Mouse (Mus musculus): ENCODE data around the gene Lipk.
A peak's percentile ranks its signal among the peaks of the same experiment; 100 is the strongest.

The Lipk gene

DNA sequence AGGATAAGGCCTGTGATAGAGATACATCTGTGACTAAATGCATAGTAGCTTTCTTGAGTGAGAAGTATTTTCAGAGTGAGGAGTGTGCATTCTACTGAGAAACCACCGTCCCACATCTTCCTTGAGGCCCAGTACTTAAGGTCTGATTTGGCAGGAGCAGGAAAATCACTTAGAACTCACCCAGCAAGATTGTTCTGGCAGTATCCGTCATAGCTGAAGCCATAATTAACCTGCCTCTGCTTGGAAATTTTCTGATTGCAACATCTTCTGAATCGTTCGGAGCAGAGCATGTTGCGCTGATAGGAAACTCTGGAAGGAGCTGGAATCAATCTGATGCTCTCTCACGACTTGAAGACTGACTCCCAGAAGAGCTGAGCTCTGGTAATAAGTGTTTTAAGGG is at the start of gene Lipk:
Gene Lipk (plus strand): TSS at position 289 of the 400 bp plus-strand sequence.
- DNase-seq (ENCODE audit: low spot score): no peak

GRCm38 (mm10) chr19:33960887-33961286 is 47.2 kb upstream of the Lipk start, which contains the start of gene Lipf:
Gene Lipf, plus strand, starts transcription at chr19:33961187.
- DNase-seq (ENCODE audit: low spot score): no peak

DNA sequence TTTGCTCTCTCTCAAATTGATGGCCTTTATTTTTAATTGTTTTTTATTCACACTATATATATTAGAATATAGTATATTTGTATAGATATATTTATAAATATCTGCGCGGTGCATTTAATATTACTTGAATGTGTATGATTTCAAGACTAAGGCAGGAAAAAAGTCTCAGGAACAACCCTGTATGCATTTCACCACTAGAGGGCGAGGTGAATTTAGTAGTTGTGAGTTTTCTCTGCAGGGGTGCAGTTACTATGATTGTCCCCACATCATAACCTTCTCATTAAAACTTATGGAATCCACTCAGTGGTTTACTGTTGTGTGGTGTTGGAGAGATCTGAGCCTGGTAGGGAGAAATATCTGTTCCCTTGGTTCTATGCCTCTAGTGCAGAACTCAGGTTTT is 29.1 kb upstream of the Lipk start:
- DNase-seq (ENCODE audit: low spot score): no peak

- no peak for DNase-seq (ENCODE audit: low spot score)
Observed at GRCm38 (mm10) chr19:33983043-33983442, 25.0 kb upstream of the Lipk start.

- DNase-seq (ENCODE audit: low spot score): no peak
Observed at GRCm38 (mm10) chr19:34021440-34022172, 13.5 kb downstream of the Lipk start.

DNA sequence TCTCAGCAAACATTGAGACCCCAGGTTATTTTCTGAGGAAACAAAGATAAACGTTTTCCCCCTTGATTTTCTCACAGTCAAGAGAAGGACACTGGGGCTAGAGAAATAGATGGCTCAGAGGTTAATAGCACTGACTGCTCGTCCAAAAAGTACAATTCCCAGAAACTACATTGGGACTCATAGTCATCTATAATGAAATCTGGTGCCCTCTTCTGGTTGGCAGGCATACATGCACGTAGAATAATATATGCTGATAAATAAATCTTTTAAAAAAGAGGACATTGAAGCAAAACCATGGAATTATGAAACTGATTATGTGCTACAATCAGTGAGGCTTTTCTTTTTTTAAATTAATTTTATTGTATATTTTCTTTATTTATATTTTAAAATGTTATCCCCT is 14.7 kb downstream of the Lipk start:
- DNase-seq (ENCODE audit: low spot score): no peak

DNA sequence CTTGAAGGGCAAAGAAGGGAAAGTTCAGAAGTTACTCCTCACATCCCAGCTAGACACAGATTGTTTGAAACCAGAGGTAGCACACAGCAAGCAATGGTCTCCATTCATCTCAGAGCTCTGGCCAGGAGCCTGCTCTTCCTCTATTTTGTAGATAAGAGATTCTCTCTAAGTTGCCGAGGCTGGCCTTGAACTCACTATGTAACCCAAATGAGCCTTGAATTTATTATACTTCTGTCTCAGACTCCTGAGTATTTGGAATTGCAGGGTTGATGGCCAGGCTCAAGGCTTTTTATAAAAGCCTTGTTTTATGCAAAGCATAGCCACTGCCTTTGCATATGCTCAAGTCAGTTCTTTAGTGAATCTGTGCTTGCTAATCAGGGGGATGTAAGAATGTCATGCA is 31.6 kb downstream of the Lipk start:
- no peak for DNase-seq (ENCODE audit: low spot score)

DNA sequence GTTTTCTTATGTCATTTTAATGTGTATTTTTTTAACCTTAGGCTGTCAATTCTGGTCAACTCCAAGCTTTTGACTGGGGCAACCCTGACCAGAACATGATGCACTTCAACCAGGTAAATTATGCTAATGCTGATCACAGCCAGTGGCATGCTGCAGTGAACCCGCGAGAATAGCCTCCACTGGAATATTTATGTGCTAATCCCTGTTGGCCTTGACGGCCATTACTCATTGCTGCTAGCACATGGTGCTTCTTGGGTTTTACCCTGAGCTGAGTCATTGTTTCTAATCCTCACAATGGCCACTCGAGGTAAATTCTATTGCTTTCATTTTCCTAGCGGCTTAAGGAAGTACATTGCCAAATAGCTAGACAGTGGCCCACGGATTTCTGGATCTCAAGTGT is 34.9 kb downstream of the Lipk start:
- DNase-seq (ENCODE audit: low spot score): no peak

- DNase-seq (ENCODE audit: low spot score): no peak
Observed at GRCm38 (mm10) chr19:34049371-34050039, 41.4 kb downstream of the Lipk start.

DNA sequence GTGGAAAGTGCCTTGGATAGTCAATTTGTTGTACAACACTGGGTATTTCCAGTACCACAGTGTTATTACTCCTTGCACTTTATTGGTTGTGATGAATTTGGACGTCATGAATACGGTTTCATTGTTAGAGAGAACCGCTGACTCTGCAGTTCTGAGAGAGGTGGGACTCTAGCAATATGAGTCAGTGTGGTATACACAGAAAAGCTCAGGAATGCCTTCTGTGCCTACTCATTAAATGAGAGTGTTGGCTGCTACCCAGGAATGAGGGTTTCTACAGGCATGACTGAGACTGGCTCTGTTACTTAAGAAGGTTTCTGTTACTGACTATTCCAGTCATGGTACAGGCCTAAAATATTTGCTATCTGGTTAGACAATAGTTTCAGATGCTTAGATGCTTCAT is 43.4 kb downstream of the Lipk start:
- no peak for DNase-seq (ENCODE audit: low spot score)

- DNase-seq (ENCODE audit: low spot score): no peak
Observed at GRCm38 (mm10) chr19:34063547-34063946, 55.5 kb downstream of the Lipk start.

- DNase-seq (ENCODE audit: low spot score): no peak
Observed at GRCm38 (mm10) chr19:34064059-34064458, 56.0 kb downstream of the Lipk start.

GRCm38 (mm10) chr19:34066779-34067472 is 58.8 kb downstream of the Lipk start, which contains the start of gene Lipn:
Gene Lipn, plus strand, starts transcription at chr19:34067358.
- peak; percentile 21 for DNase-seq (ENCODE audit: low spot score)

GRCm38 (mm10) chr19:34074239-34074638 is 66.1 kb downstream of the Lipk start:
- DNase-seq (ENCODE audit: low spot score): peak; percentile 2

- no peak for DNase-seq (ENCODE audit: low spot score)
Observed at GRCm38 (mm10) chr19:34078130-34078529, 70.0 kb downstream of the Lipk start.

- no peak for DNase-seq (ENCODE audit: low spot score)
Observed at GRCm38 (mm10) chr19:34089011-34089680, 81.1 kb downstream of the Lipk start.

GRCm38 (mm10) chr19:34095381-34095780 is 87.3 kb downstream of the Lipk start:
- no peak for DNase-seq (ENCODE audit: low spot score)

GRCm38 (mm10) chr19:34096228-34096627 is 88.1 kb downstream of the Lipk start:
- DNase-seq (ENCODE audit: low spot score): no peak

Measured in yolk sac, embryonic 10.5 days (tissue).